Mouse (Mus musculus): ENCODE measurements around the gene Tmem51.
"Not testable (repeated sequence)": the region's sequence is repeated elsewhere in the genome, so short reads cannot be mapped to it uniquely, and the experiment has no call there.

The Tmem51 gene

GRCm38 (mm10) chr4:142024536-142024935 lies 59.6 kb downstream of the Tmem51 start:
- no peak for DNase-seq (ENCODE audit: low read depth, low spot score)

- DNase-seq (ENCODE audit: low read depth, low spot score) = no peak
Observed at GRCm38 (mm10) chr4:142023166-142023565, 60.9 kb downstream of the Tmem51 start.

- DNase-seq (ENCODE audit: low read depth, low spot score) = no peak
Observed at GRCm38 (mm10) chr4:142017686-142018085, 66.4 kb downstream of the Tmem51 start.

- peak; percentile 62 for DNase-seq (ENCODE audit: low read depth, low spot score)
Observed at GRCm38 (mm10) chr4:142014659-142015608, 69.2 kb downstream of the Tmem51 start, which contains the start of gene Fhad1. Fhad1 (minus strand) TSS chr4:142015082.

- no peak for DNase-seq (ENCODE audit: low read depth, low spot score)
Observed at GRCm38 (mm10) chr4:142011236-142011635, 72.9 kb downstream of the Tmem51 start.

- DNase-seq (ENCODE audit: low read depth, low spot score) = no peak
Observed at GRCm38 (mm10) chr4:142010441-142010840, 73.7 kb downstream of the Tmem51 start.

GRCm38 (mm10) chr4:142008206-142008605 lies 75.9 kb downstream of the Tmem51 start:
- DNase-seq (ENCODE audit: low read depth, low spot score) = no peak

- no peak for DNase-seq (ENCODE audit: low read depth, low spot score)
Observed at GRCm38 (mm10) chr4:142000581-142000980, 83.5 kb downstream of the Tmem51 start.

GRCm38 (mm10) chr4:141999494-142000074 lies 84.5 kb downstream of the Tmem51 start:
- DNase-seq (ENCODE audit: low read depth, low spot score) = no peak

- no peak for DNase-seq (ENCODE audit: low read depth, low spot score)
Observed at GRCm38 (mm10) chr4:141998282-141998821, 85.8 kb downstream of the Tmem51 start.

- DNase-seq (ENCODE audit: low read depth, low spot score) = no peak
Observed at GRCm38 (mm10) chr4:141996880-141997279, 87.2 kb downstream of the Tmem51 start.

- no peak for DNase-seq (ENCODE audit: low read depth, low spot score)
Observed at GRCm38 (mm10) chr4:141996086-141996485, 88.0 kb downstream of the Tmem51 start.

- DNase-seq (ENCODE audit: low read depth, low spot score) = not testable (repeated sequence)
Observed at GRCm38 (mm10) chr4:141994062-141994471, 90.0 kb downstream of the Tmem51 start.

GRCm38 (mm10) chr4:141993347-141994061 lies 90.6 kb downstream of the Tmem51 start:
- DNase-seq (ENCODE audit: low read depth, low spot score) = no peak

GRCm38 (mm10) chr4:141992530-141993204 lies 91.4 kb downstream of the Tmem51 start:
- no peak for DNase-seq (ENCODE audit: low read depth, low spot score)

GRCm38 (mm10) chr4:141988178-141988577 lies 95.9 kb downstream of the Tmem51 start:
- no peak for DNase-seq (ENCODE audit: low read depth, low spot score)

- no peak for DNase-seq (ENCODE audit: low read depth, low spot score)
Observed at GRCm38 (mm10) chr4:141983689-141984088, 100.4 kb downstream of the Tmem51 start.

GRCm38 (mm10) chr4:141981475-141981874 lies 102.6 kb downstream of the Tmem51 start:
- DNase-seq (ENCODE audit: low read depth, low spot score) = no peak
